Mouse (Mus musculus) liver, embryonic 16.5 days (tissue): ENCODE results near the gene Nfam1. TPM values are rescaled to one million over a fixed set of nuclear protein-coding genes. Genes with fewer than 3 reads are reported as not detected.

Experiments used
- ATAC-seq: fragments of 200-750 bp; cut with Nextera tagmentation; 2 replicates; pipeline ENCODE4 v1.8.0; 2017; ENCODE audit warnings: low read depth, mild to moderate bottlenecking, moderate number of reproducible peaks, moderate library complexity
- H3K27ac ChIP-seq: fragments of 300-500 bp; sonication (generic); 2 replicates; pipeline ENCODE4 v1.5.1; 2014; ENCODE audit warnings: mild to moderate bottlenecking, low read length
- H3K27me3 ChIP-seq: fragments of 300-500 bp; sonication (generic); 2 replicates; pipeline ENCODE4 v1.6.1; 2014; ENCODE audit warnings: low read depth, low read length, mixed read lengths; ENCODE audit not compliant: control insufficient read depth, insufficient read depth
- H3K36me3 ChIP-seq: fragments of 300-500 bp; sonication (generic); 2 replicates; pipeline ENCODE4 v1.6.1; 2014; ENCODE audit warnings: mild to moderate bottlenecking; ENCODE audit not compliant: control insufficient read depth, insufficient read depth
- H3K4me1 ChIP-seq: fragments of 300-500 bp; sonication (generic); 2 replicates; pipeline ENCODE4 v1.6.1; 2014; ENCODE audit warnings: low read depth, low read length, mixed read lengths; ENCODE audit not compliant: control insufficient read depth
- H3K4me2 ChIP-seq: fragments of 300-500 bp; sonication (generic); 2 replicates; pipeline ENCODE4 v1.6.1; 2014; ENCODE audit warnings: low read depth, low read length, mixed read lengths
- H3K4me3 ChIP-seq: fragments of 300-500 bp; sonication (generic); 2 replicates; pipeline ENCODE4 v1.5.1; 2014; ENCODE audit warnings: low read depth, mild to moderate bottlenecking, low read length
- H3K9ac ChIP-seq: fragments of 300-500 bp; sonication (generic); 2 replicates; pipeline ENCODE4 v1.6.1; 2014; ENCODE audit warnings: low read depth, low read length
- H3K9me3 ChIP-seq: fragments of 300-500 bp; sonication (generic); replicated peaks from 2 replicates; pipeline ENCODE4 v1.6.1; 2016; ENCODE audit warnings: low read length; ENCODE audit not compliant: control insufficient read depth
- WGBS: fragments of 180-500 bp; shearing (Covaris S2); extraction: QIAGEN DNeasy Blood & Tissue Kit; methylation state at CpG from one replicate; pipeline ENCODE4 v1.1.7; 2014; ENCODE audit not compliant: insufficient replicate concordance; 5-methylcytosine and 5-hydroxymethylcytosine counted together
- polyA plus RNA-seq: library from polyadenylated mRNA; unstranded; fragments of >200 nt; fragmentation: Nextera tagmentation; extraction: Ambion mirVana; gene quantifications from 2 replicates; pipeline ENCODE4 v1.2.1, GENCODE M21; 2015

Nfam1 gene
- polyA plus RNA-seq, 1 experiment from 2014 or later, result 14.3 TPM

GRCm38 (mm10) chr15:83008761-83009423 lies 24.2 kb downstream of the Nfam1 start:
- peak overlapping the region; percentile 58 for H3K27ac ChIP-seq
- H3K4me2 ChIP-seq, result no peak overlapping the region
- no peak overlapping the region for H3K9ac ChIP-seq
- H3K4me1 ChIP-seq, result peaks cover 7% of the 10 kb centered on the region; the same call in 1 of the 2 replicates
- no peaks in the 10 kb centered on the region for H3K9me3 ChIP-seq
- H3K4me3 ChIP-seq, result no peak overlapping the region
- whole genome bisulfite sequencing, result 41% methylated on average over 13 of the region's 13 CpGs
- H3K36me3 ChIP-seq, result no peaks in the 10 kb centered on the region
- ATAC-seq, result no peak; the same call in 1 of the 2 replicates
- H3K27me3 ChIP-seq, result no peaks in the 10 kb centered on the region

DNA sequence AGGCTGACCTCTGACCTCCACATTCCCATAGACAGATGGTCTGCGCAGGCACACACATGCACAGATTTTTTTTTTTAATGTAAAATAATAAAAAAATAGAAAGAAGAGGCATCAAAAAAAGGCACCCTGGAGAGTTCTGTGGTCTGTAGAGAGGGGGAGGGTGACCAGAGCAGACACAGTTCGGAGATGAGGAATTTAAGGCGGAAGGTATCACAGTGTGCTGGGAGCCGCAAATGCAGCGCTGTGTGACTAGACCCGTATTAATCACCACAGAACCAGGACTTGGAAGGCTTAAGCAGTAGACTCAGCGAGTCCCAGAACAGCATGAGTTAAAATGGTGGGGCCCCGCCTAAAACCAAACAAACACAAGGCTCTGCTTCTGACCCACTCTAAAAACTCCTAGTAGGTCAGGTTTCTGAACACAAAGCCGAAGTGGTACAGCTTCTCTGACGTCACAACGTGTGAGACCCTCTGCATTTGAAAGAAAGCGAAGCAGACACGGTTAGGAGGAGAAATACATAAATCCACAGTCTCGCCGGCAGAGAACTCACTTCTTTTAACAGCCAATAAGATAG lies 25.7 kb downstream of the Nfam1 start:
- Histone ChIP-seq H3K9me3 (no peaks in the 10 kb centered on the region), H3K27ac (no peak overlapping the region), H3K4me1 (peaks cover 7% of the 10 kb centered on the region; the same call in 1 of the 2 replicates), H3K9ac (no peak overlapping the region), H3K4me2 (peak overlapping the region; percentile 36; the same call in 1 of the 2 replicates), H3K27me3 (no peaks in the 10 kb centered on the region), H3K36me3 (no peaks in the 10 kb centered on the region), H3K4me3 (no peak overlapping the region)
- 63% methylated on average over 15 of the region's 15 CpGs for WGBS
- ATAC-seq, result no peak

GRCm38 (mm10) chr15:83002665-83003548 lies 30.2 kb downstream of the Nfam1 start:
- ATAC-seq, result no peak
- 57% methylated on average over 12 of the region's 12 CpGs for WGBS
- Histone ChIP-seq H3K4me3 (no peak overlapping the region), H3K9me3 (no peaks in the 10 kb centered on the region), H3K4me1 (no peaks in the 10 kb centered on the region), H3K9ac (no peak overlapping the region), H3K4me2 (no peak overlapping the region), H3K36me3 (no peaks in the 10 kb centered on the region), H3K27me3 (no peaks in the 10 kb centered on the region; the same call in 1 of the 2 replicates), H3K27ac (no peak overlapping the region)

DNA sequence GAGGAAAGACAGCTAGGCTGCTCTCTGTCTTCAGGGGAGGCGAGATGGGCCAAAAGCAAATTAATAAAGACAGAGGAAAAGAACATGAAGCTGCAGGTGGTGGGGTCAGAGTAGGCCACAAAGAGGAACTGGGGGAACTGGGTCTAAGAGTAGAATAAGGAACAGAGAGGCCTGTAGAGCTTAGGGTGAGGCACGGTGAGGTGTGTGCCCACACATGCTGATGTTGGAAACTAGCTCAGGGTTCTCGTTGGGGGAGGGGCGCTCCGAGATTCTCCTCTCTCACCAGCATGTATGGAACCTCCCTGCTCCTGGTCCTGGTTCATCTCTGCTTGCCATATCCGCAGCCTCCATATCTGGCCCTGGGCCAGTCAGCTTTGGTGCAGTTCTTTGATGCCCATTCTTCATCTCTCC lies 34.3 kb downstream of the Nfam1 start:
- Histone ChIP-seq H3K4me2 (no peak overlapping the region), H3K4me1 (no peaks in the 10 kb centered on the region), H3K9ac (no peak overlapping the region), H3K27ac (no peak overlapping the region), H3K4me3 (no peak overlapping the region), H3K9me3 (no peaks in the 10 kb centered on the region), H3K27me3 (no peaks in the 10 kb centered on the region; the same call in 1 of the 2 replicates), H3K36me3 (no peaks in the 10 kb centered on the region)
- 46% methylated on average over 6 of the region's 6 CpGs for WGBS
- ATAC-seq, result no peak

- H3K9me3 ChIP-seq, result no peaks in the 10 kb centered on the region
- no peak for ATAC-seq
- no peaks in the 10 kb centered on the region for H3K4me1 ChIP-seq
- no peaks in the 10 kb centered on the region for H3K27me3 ChIP-seq
- no peak overlapping the region for H3K27ac ChIP-seq
- no peaks in the 10 kb centered on the region for H3K36me3 ChIP-seq
- no peak overlapping the region for H3K4me2 ChIP-seq
- no peak overlapping the region for H3K4me3 ChIP-seq
- H3K9ac ChIP-seq, result no peak overlapping the region
These were observed 36.7 kb downstream of the Nfam1 start for GRCm38 (mm10) chr15:82996431-82996830.

GRCm38 (mm10) chr15:82995239-82995638 lies 37.9 kb downstream of the Nfam1 start:
- H3K9ac ChIP-seq, result no peak overlapping the region
- H3K36me3 ChIP-seq, result no peaks in the 10 kb centered on the region
- 65% methylated on average over 7 of the region's 7 CpGs for WGBS
- no peak overlapping the region for H3K27ac ChIP-seq
- ATAC-seq, result no peak
- peaks cover 2% of the 10 kb centered on the region; the same call in 1 of the 2 replicates for H3K27me3 ChIP-seq
- no peak overlapping the region for H3K4me2 ChIP-seq
- no peak overlapping the region for H3K4me3 ChIP-seq
- H3K9me3 ChIP-seq, result no peaks in the 10 kb centered on the region
- no peaks in the 10 kb centered on the region for H3K4me1 ChIP-seq

GRCm38 (mm10) chr15:82992911-82993310 lies 40.2 kb downstream of the Nfam1 start:
- H3K9me3 ChIP-seq, result no peaks in the 10 kb centered on the region
- 54% methylated on average over 9 of the region's 9 CpGs for WGBS

DNA sequence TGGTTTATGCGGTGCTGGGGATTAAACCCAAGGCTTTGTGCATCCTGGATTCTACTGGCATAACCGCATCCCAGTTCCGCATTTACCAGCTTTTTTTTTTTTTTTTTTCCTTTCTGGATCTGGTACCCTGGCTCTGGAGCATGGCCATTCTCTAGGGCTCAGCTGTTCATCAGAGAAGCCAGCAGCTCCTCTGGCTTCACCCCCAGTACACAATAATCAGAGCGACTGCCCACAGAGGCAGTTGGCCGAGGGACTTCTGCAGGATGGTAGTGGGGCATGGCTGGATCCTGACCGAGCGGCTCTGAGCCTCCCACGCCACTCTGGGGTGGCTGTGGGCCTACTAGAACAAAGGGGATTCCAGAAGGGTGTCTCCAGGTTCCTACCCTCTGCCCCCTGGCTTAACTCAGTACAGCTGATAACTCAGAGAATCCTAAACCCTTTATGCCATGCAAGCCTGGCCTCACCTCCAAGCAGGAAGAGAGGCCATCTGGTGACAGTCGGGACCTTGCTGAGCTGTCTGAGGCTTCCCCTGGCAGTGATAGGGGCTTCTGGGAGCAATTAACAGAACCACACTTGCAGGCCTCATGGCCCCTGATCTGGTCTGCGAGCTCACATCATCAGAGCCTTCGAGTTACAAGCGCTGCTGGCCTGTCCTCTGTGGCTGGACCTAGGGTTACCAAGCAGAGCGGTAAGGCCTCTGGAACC lies 40.9 kb downstream of the Nfam1 start:
- no peaks in the 10 kb centered on the region for H3K36me3 ChIP-seq
- 64% methylated on average over 13 of the region's 13 CpGs for WGBS
- no peak for ATAC-seq

More at GRCm38 (mm10) chr15:82992911-82993310, 40.2 kb downstream of the Nfam1 start:
- H3K27me3 ChIP-seq, result peaks cover 17% of the 10 kb centered on the region
- no peaks in the 10 kb centered on the region for H3K36me3 ChIP-seq
- no peaks in the 10 kb centered on the region; the same call in 1 of the 2 replicates for H3K4me1 ChIP-seq
- no peak overlapping the region for H3K27ac ChIP-seq
- H3K4me3 ChIP-seq, result no peak overlapping the region
- no peak overlapping the region for H3K4me2 ChIP-seq
- no peak overlapping the region for H3K9ac ChIP-seq
- ATAC-seq, result no peak

More for the DNA sequence above, 40.9 kb downstream of the Nfam1 start:
- H3K4me3 ChIP-seq, result no peak overlapping the region
- H3K9me3 ChIP-seq, result no peaks in the 10 kb centered on the region
- peaks cover 21% of the 10 kb centered on the region for H3K27me3 ChIP-seq
- no peak overlapping the region for H3K27ac ChIP-seq
- peaks cover 3% of the 10 kb centered on the region; the same call in 1 of the 2 replicates for H3K4me1 ChIP-seq
- H3K4me2 ChIP-seq, result no peak overlapping the region
- no peak overlapping the region for H3K9ac ChIP-seq
